ENCODE assay signal across 8 mouse cellular contexts in the genomic region with DNA sequence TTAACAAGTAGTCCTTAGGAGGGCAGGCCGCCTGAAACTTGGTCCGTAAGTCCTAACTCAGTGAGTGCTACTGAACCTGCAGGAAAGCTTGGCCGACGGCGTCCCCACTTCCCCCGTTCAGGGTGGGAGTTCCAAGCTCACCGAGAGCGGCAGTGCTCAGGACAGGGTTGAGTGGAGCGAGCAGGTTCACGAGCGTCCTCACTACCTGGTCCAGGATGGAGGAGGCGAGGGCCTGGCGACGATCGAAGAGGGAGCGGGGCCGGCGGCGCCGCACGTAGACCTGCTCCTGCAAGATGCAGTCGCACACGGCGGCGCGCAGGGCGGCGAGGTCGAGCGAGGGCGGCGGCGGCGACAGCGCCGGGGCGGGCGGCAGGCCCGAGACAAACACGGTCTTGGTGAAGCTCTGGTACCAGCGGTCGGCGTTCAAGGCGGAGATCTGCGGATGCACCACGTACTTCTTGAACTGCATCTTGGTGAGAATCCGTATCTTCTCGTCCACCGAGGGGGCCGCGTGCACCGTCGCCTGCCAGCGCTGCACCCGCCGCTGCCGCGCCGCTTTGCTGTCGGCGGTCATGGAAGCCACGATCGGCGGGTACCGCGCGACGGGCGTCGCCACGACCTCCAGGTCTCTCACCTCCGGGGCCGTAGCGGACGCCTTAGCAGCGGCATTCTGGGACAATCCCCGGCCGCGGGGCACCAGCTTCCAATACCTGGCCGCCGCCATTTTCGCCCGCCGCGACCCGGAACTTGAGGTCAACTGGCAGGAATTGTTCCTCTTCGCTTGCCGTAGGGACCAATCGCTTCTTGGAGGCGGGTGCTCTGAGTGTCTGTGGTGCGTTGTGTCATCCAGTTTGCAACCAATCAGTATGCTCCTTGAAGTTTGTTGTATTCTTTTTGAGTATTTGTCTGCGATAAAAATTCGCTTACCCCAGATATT. TPM values are rescaled to one million over a fixed set of nuclear protein-coding genes. Genes with fewer than 3 reads are reported as not detected.
DNase-seq lines count a peak whose midpoint lies in the region; ATAC-seq lines count a peak whose summit lies in the region.

A gene (plus strand): TSS at position 120 of the 937 bp plus-strand sequence.
A gene (minus strand): TSS at position 742 of the 937 bp plus-strand sequence.

- ATAC-seq in intestine, embryonic 14.5 days (replicated peaks; ENCODE audit: low FRiP score, low TSS enrichment, low read depth), result peak; percentile 97

- peak within 1 kb of the TSS; percentile 98 for H3K4me3 ChIP-seq in intestine, embryonic 14.5 days (ENCODE audit: low read depth, low read length)

- no peaks in the 10 kb centered on the region for H3K27me3 ChIP-seq in intestine, embryonic 14.5 days (replicated peaks; ENCODE audit: control insufficient read depth, insufficient read depth, low read length)

- peak within 1 kb of the TSS; percentile 71 for H3K27ac ChIP-seq in intestine, embryonic 14.5 days (ENCODE audit: low read depth)

- H3K9me3 ChIP-seq in intestine, embryonic 14.5 days (ENCODE audit: control insufficient read depth, low read length), result no peaks in the 10 kb centered on the region

- peak; percentile 94 to 96 for DNase-seq in adrenal gland, adult 18-20 months (ENCODE audit: low spot score in 2 of 2)
- peak; percentile 96 for DNase-seq in embryo, embryonic 11 days
- DNase-seq in gastrocnemius, postnatal 25 days, result peak; percentile 89
- DNase-seq in intestine, embryonic 14.5 days (ENCODE audit: low spot score), result peak; percentile 98
- DNase-seq in left cerebral cortex, postnatal 14 days (ENCODE audit: low spot score in 2 of 2), result peak; percentile 96 to 98
- peak; percentile 94 for DNase-seq in mesoderm, embryonic 11.5 days (ENCODE audit: low read depth, low spot score)
- DNase-seq in right cerebral cortex, postnatal 36 days (ENCODE audit: low spot score in 2 of 2), result peak; percentile 89 to 91
- DNase-seq in yolk sac, embryonic 10.5 days (ENCODE audit: low spot score), result peak; percentile 92

- intact Hi-C loops in left cerebral cortex, postnatal 14 days (cut with DNase I), result no loop called here

- WGBS in intestine, embryonic 14.5 days, result under 1% methylated on average over 91 of the region's 93 CpGs

- peak within 1 kb of the TSS; percentile 82 for H3K4me2 ChIP-seq in intestine, embryonic 14.5 days (ENCODE audit: low read length)

- H3K4me1 ChIP-seq in intestine, embryonic 14.5 days (replicated peaks; ENCODE audit: control insufficient read depth, insufficient read depth, low read length), result peaks cover 9% of the 10 kb centered on the region

- H3K9ac ChIP-seq in intestine, embryonic 14.5 days (ENCODE audit: low read length), result peak within 1 kb of the TSS; percentile 76

- peaks cover 34% of the 10 kb centered on the region for H3K36me3 ChIP-seq in intestine, embryonic 14.5 days (ENCODE audit: control insufficient read depth, insufficient read depth, low read length)

RNA-seq across cellular contexts. Expression of the first gene that starts in this region (rescaled TPM):
- total RNA-seq in adrenal gland, adult 18-20 months (2021), result under 1 TPM in 1 of 2 experiments, not detected in 1; 0.20 TPM
- total RNA-seq in gastrocnemius, postnatal 25 days (2021), result under 1 TPM in 1 of 2 experiments, not detected in 1; 0.19 TPM
- 0.24 and 0.76 TPM in 2 replicates for polyA plus RNA-seq in intestine, embryonic 14.5 days (2014; fragmentation: Nextera tagmentation; extraction: Ambion mirVana)
- under 1 TPM; 0.40 to 0.44 TPM for total RNA-seq in left cerebral cortex, postnatal 14 days (2021)

RNA-seq across cellular contexts. Expression of the second gene that starts in this region (rescaled TPM):
- 10 to 100 TPM; 22.7 to 27.5 TPM for total RNA-seq in adrenal gland, adult 18-20 months (2021)
- 10 to 100 TPM; 16.2 to 18.0 TPM for total RNA-seq in gastrocnemius, postnatal 25 days (2021)
- 35.8 and 37.2 TPM in 2 replicates for polyA plus RNA-seq in intestine, embryonic 14.5 days (2014; fragmentation: Nextera tagmentation; extraction: Ambion mirVana)
- 10 to 100 TPM; 15.0 to 15.9 TPM for total RNA-seq in left cerebral cortex, postnatal 14 days (2021)

Comparison
In these comparisons a context has a peak if more than half of its experiments do, and no peak if none do; other contexts are left out.
1. Peak in every context shown above with its lines: DNase-seq, ATAC-seq, H3K4me3 ChIP-seq and H3K27ac ChIP-seq.